Mouse (Mus musculus) thymus, adult 2 months (tissue): Measurements from ENCODE around the gene Mtss1l. TPM values are rescaled to one million over a fixed set of nuclear protein-coding genes. Genes with fewer than 3 reads are reported as not detected.
"Not testable (repeated sequence)": the region's sequence is repeated elsewhere in the genome, so short reads cannot be mapped to it uniquely, and the experiment has no call there.

Source experiments
- DNase-seq: peaks from one replicate; pipeline ENCODE4 v3.0.0; 2021
- H3K27ac ChIP-seq: fragments of 200-500 bp; 2 replicates; pipeline ENCODE4 v1.5.1; 2012; ENCODE audit warnings: low read length, control low read depth; ENCODE audit not compliant: control insufficient read depth, insufficient read depth
- H3K27me3 ChIP-seq: fragments of 200-500 bp; 2 replicates; pipeline ENCODE4 v1.6.1; 2012; ENCODE audit warnings: mild to moderate bottlenecking, low read length, moderate library complexity, mixed read lengths; ENCODE audit not compliant: control insufficient read depth, insufficient read depth
- H3K36me3 ChIP-seq: fragments of 200-500 bp; 2 replicates; pipeline ENCODE4 v1.6.1; 2012; ENCODE audit warnings: mild to moderate bottlenecking, low read length, moderate library complexity; ENCODE audit not compliant: control insufficient read depth, insufficient read depth
- H3K4me1 ChIP-seq: fragments of 200-500 bp; replicated peaks from 2 replicates; pipeline ENCODE4 v1.6.1; 2012; ENCODE audit warnings: low read length; ENCODE audit not compliant: control insufficient read depth, insufficient read depth
- H3K4me3 ChIP-seq: fragments of 200-500 bp; 2 replicates; pipeline ENCODE4 v1.5.1; 2012; ENCODE audit warnings: mild to moderate bottlenecking, low read length, control low read depth, moderate library complexity; ENCODE audit not compliant: control insufficient read depth, insufficient read depth
- CTCF ChIP-seq: fragments of 200-500 bp; IDR thresholded peaks from 2 replicates; pipeline ENCODE4 v1.5.1; 2012; ENCODE audit warnings: mild to moderate bottlenecking, control low read depth, low read length, moderate library complexity, borderline replicate concordance; ENCODE audit not compliant: control insufficient read depth, poor library complexity, insufficient read depth; ENCODE audit errors: extremely low read depth
- POLR2A ChIP-seq: fragments of 200-500 bp; IDR thresholded peaks from 2 replicates; pipeline ENCODE4 v1.6.1; 2012; ENCODE audit warnings: mild to moderate bottlenecking, low read length, control low read depth, moderate library complexity; ENCODE audit not compliant: control insufficient read depth, poor library complexity, insufficient read depth; ENCODE audit errors: extremely low read depth
- WGBS: fragments of 180-500 bp; shearing (Covaris S2); methylation state at CpG from one replicate; pipeline ENCODE4 v1.1.7; 2018; 5-methylcytosine and 5-hydroxymethylcytosine counted together
- polyA plus RNA-seq: library from polyadenylated mRNA; depleted of rRNA; stranded (reverse); fragments of >200 nt; gene quantifications from 2 replicates; pipeline ENCODE4 v1.2.3, GENCODE M21; 2012; rRNA removed

Mtss1l gene
- polyA plus RNA-seq, 1 experiment, result 43.6 TPM

GRCm38 (mm10) chr8:110785366-110785765 is 64.1 kb downstream of the Mtss1l start:
- Histone ChIP-seq H3K27me3 (no peaks in the 10 kb centered on the region), H3K4me3 (no peak overlapping the region), H3K4me1 (no peaks in the 10 kb centered on the region), H3K27ac (no peak overlapping the region), H3K36me3 (no peaks in the 10 kb centered on the region)
- TF ChIP-seq POLR2A, result no peak
- 83% methylated on average over 2 of the region's 2 CpGs for WGBS
- DNase-seq, result no peak

- not testable (repeated sequence) for H3K27ac ChIP-seq, H3K4me3 ChIP-seq, DNase-seq, H3K36me3 ChIP-seq, H3K4me1 ChIP-seq, H3K27me3 ChIP-seq
- WGBS, result 92% methylated on average over 7 of the region's 7 CpGs
These were observed 65.2 kb downstream of the Mtss1l start for GRCm38 (mm10) chr8:110786501-110786900.

GRCm38 (mm10) chr8:110786934-110787333 is 65.7 kb downstream of the Mtss1l start:
- H3K36me3 ChIP-seq, result no peaks in the 10 kb centered on the region
- TF ChIP-seq POLR2A (no peak), CTCF (no peak)
- DNase-seq, result no peak
- no peak overlapping the region for H3K27ac ChIP-seq
- H3K4me1 ChIP-seq, result 0 out of 2 replicates have a peak, but pooled peaks cover 2% of the 10 kb centered on the region
- H3K27me3 ChIP-seq, result no peaks in the 10 kb centered on the region
- WGBS, result 71% methylated on average over 8 of the region's 8 CpGs
- no peak overlapping the region for H3K4me3 ChIP-seq

DNA sequence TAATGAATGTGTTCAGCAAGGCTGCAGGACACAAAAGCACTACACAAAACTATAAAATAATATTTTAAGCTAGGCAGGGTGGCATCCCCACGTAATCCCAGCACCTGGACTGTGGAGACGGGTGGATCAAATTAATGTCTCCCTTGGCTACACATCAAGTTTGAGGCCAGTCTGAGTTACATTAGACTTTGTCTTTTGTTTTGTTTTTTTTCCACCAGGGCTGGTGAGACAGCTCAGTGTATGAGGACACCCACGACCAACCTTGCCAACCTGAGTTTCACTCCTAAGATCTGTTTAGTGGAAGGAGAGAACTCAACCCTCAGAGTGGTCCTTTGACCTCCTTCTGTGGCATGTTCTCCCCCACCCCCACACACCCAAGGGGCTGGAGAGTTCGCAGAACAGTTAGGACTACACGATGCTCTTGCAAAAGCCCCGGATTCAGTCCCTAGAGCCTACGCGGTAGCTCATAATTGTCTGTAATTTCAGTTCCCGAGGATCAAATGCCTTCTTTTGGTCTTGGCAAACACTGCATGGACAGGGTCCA is 66.2 kb downstream of the Mtss1l start:
- no peak for TF ChIP-seq POLR2A
- no peak for TF ChIP-seq CTCF
- no peak overlapping the region for H3K4me3 ChIP-seq
- H3K36me3 ChIP-seq, result no peaks in the 10 kb centered on the region
- no peak for DNase-seq
- 93% methylated on average over 9 of the region's 9 CpGs for WGBS
- no peaks in the 10 kb centered on the region for H3K27me3 ChIP-seq
- 0 out of 2 replicates have a peak, but pooled peaks cover 2% of the 10 kb centered on the region for H3K4me1 ChIP-seq
- no peak overlapping the region for H3K27ac ChIP-seq

DNA sequence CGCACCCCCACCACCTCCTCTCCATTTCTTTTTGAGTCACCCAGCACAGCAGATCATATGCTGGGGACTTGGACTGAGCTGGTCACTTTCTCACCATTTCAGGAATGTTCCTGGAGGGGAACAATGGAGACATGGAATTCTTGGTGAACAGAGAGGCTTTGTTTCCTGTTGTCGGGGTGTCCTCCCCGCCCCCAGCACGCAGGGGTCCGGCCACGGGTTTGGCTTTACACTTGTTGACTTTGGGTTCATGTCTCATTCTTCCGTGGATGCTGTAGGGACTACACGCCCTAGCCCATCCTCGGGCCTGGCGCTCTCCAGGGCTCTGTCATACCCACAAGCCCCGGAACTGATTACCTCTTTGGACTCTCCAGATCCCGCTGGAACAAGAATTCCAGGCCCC is 67.7 kb downstream of the Mtss1l start:
- H3K4me1 ChIP-seq, result 0 out of 2 replicates have a peak, but pooled peaks cover 5% of the 10 kb centered on the region
- no peak overlapping the region for H3K27ac ChIP-seq
- WGBS, result 76% methylated on average over 12 of the region's 12 CpGs
- no peak for DNase-seq
- H3K27me3 ChIP-seq, result no peaks in the 10 kb centered on the region
- H3K36me3 ChIP-seq, result no peaks in the 10 kb centered on the region
- TF ChIP-seq CTCF (no peak), POLR2A (no peak)
- no peak overlapping the region for H3K4me3 ChIP-seq

- WGBS, result 78% methylated on average over 12 of the region's 12 CpGs
- H3K4me3 ChIP-seq, result no peak overlapping the region
These were observed 68.3 kb downstream of the Mtss1l start for GRCm38 (mm10) chr8:110789571-110789970.

DNA sequence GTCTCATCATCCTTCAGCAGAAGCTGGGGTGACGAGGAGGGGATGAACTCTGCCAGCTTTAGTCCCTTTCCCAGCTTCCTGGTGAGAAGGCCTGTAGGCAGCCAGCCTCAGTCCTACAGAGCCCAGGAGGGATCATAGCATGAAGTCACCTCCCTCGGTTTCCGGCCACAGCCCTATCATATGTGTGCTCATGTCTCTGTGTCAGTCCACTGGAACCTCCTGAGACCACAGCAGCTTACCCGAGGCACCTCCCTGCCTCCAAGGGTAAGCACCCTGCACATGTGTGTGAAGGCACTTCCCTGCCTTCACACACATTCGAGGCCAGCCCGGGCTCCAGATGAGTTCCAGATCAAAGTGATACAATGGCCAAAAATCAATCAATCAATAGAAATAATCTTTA is 69.0 kb downstream of the Mtss1l start:
- 0 out of 2 replicates have a peak, but pooled peaks cover 5% of the 10 kb centered on the region for H3K4me1 ChIP-seq
- H3K4me3 ChIP-seq, result no peak overlapping the region
- WGBS, result 65% methylated on average over 6 of the region's 6 CpGs
- no peak overlapping the region for H3K27ac ChIP-seq
- TF ChIP-seq POLR2A (no peak), CTCF (no peak)
- no peaks in the 10 kb centered on the region for H3K36me3 ChIP-seq
- no peak for DNase-seq
- H3K27me3 ChIP-seq, result no peaks in the 10 kb centered on the region

More at GRCm38 (mm10) chr8:110789571-110789970, 68.3 kb downstream of the Mtss1l start:
- H3K36me3 ChIP-seq, result no peaks in the 10 kb centered on the region
- 0 out of 2 replicates have a peak, but pooled peaks cover 5% of the 10 kb centered on the region for H3K4me1 ChIP-seq
- TF ChIP-seq CTCF (no peak), POLR2A (no peak)
- H3K27ac ChIP-seq, result no peak overlapping the region
- H3K27me3 ChIP-seq, result no peaks in the 10 kb centered on the region
- DNase-seq, result no peak

Other genes starting within 250 kb of the Mtss1l start
- 59.4 and 68.2 TPM in 2 replicates for gene Vac14, start 102.9 kb upstream of the Mtss1l start, polyA plus RNA-seq
- gene Il34, start 84.4 kb downstream of the Mtss1l start, polyA plus RNA-seq, result 23.2 and 29.3 TPM in 2 replicates
- gene Cog4, start 125.1 kb downstream of the Mtss1l start, polyA plus RNA-seq, result 34.0 and 38.3 TPM in 2 replicates
- 78.5 and 82.0 TPM in 2 replicates for gene Sf3b3, start 125.3 kb downstream of the Mtss1l start, polyA plus RNA-seq
- gene Fuk, start 181.0 kb downstream of the Mtss1l start, polyA plus RNA-seq, result 22.1 and 22.4 TPM in 2 replicates
- gene St3gal2, start 198.4 kb downstream of the Mtss1l start, polyA plus RNA-seq, result 21.7 and 22.1 TPM in 2 replicates